Mouse (Mus musculus): ENCODE data around the gene L1td1. TPM values are rescaled to one million over a fixed set of nuclear protein-coding genes. Genes with fewer than 3 reads are reported as not detected.

L1td1 gene
- polyA plus RNA-seq (2017; shearing (Covaris generic)): not detected

DNA sequence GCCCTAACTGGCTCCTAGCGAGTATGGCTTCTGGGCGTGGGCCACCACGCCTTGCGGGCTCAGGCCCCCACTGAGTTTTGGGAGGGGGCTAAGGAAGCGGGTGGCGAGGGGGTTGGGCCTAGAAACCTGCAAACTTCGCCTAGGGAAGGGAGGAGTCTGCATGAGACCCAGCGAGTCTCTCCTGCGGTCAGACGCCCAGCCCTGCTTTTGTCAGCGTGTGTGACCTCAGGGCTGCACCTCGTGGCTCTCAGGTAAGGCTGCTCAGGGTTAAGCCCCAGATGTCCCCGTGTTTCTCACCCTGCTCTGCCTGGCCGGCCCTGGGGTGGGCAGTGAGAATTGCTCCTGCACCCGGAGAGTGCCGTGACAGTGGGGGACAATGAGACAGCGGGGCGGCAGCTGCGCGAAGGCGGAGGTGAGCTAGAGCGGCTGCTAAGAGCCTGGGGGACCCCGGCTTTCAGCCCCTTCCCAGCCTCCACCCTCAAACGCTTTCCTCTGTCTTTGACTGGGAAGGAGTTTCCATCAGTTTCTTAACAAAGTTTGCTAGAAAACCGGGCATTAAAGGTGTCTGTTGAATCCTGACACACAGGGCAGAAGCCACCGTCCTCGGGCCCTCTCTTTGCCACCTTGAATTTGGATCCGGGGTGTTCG lies at the start of gene L1td1:
L1td1 (plus strand) TSS at position 145 of the 648 bp plus-strand sequence.

Other genes with a start within 250 kb of the L1td1 start
- not detected for gene Kank4, start 90.8 kb downstream of the L1td1 start, polyA plus RNA-seq (2017; shearing (Covaris generic))
- not detected for gene I0C0044D17Rik, start 97.1 kb downstream of the L1td1 start, polyA plus RNA-seq (2017; shearing (Covaris generic))
- gene Usp1, start 197.1 kb downstream of the L1td1 start, polyA plus RNA-seq (2017; shearing (Covaris generic)): 63.1 TPM